Mouse (Mus musculus) midbrain, embryonic 15.5 days (tissue): Measurements from ENCODE around the gene Sdhaf4. TPM values are rescaled to one million over a fixed set of nuclear protein-coding genes. Genes with fewer than 3 reads are reported as not detected.

Experiments
- ATAC-seq: fragments of 200-750 bp; cut with Nextera tagmentation; replicated peaks from 2 replicates; pipeline ENCODE4 v1.8.0; 2017; ENCODE audit warnings: moderate TSS enrichment
- H3K27ac ChIP-seq: fragments of 300-500 bp; sonication (generic); 2 replicates; pipeline ENCODE4 v1.5.1; 2015; ENCODE audit warnings: mild to moderate bottlenecking, inconsistent platforms
- H3K27me3 ChIP-seq: fragments of 300-500 bp; sonication (generic); replicated peaks from 2 replicates; pipeline ENCODE4 v1.6.1; 2015; ENCODE audit warnings: inconsistent platforms
- H3K36me3 ChIP-seq: fragments of 300-500 bp; sonication (generic); replicated peaks from 2 replicates; pipeline ENCODE4 v1.6.1; 2015; ENCODE audit warnings: inconsistent platforms
- H3K4me1 ChIP-seq: fragments of 300-500 bp; sonication (generic); 2 replicates; pipeline ENCODE4 v1.6.1; 2015; ENCODE audit warnings: inconsistent platforms
- H3K4me2 ChIP-seq: fragments of 300-500 bp; sonication (generic); 2 replicates; pipeline ENCODE4 v1.6.1; 2015; ENCODE audit warnings: inconsistent platforms, mild to moderate bottlenecking, moderate library complexity
- H3K4me3 ChIP-seq: fragments of 300-500 bp; sonication (generic); 2 replicates; pipeline ENCODE4 v1.5.1; 2015; ENCODE audit warnings: mild to moderate bottlenecking, inconsistent platforms
- H3K9ac ChIP-seq: fragments of 300-500 bp; sonication (generic); 2 replicates; pipeline ENCODE4 v1.6.1; 2015; ENCODE audit warnings: mild to moderate bottlenecking, inconsistent platforms
- H3K9me3 ChIP-seq: fragments of 300-500 bp; sonication (generic); 2 replicates; pipeline ENCODE4 v1.6.1; 2016; ENCODE audit warnings: inconsistent platforms
- WGBS: fragments of 180-500 bp; shearing (Covaris S2); methylation state at CpG from one replicate; pipeline ENCODE4 v1.1.7; 2015; ENCODE audit warnings: mixed read lengths; 5-methylcytosine and 5-hydroxymethylcytosine counted together
- polyA plus RNA-seq: library from polyadenylated mRNA; unstranded; fragments of >200 nt; fragmentation: Nextera tagmentation; extraction: Ambion mirVana; gene quantifications from 2 replicates; pipeline ENCODE4 v1.2.1, GENCODE M21; 2015

The Sdhaf4 gene
- polyA plus RNA-seq = 87.7 and 97.8 TPM in 2 replicates

DNA sequence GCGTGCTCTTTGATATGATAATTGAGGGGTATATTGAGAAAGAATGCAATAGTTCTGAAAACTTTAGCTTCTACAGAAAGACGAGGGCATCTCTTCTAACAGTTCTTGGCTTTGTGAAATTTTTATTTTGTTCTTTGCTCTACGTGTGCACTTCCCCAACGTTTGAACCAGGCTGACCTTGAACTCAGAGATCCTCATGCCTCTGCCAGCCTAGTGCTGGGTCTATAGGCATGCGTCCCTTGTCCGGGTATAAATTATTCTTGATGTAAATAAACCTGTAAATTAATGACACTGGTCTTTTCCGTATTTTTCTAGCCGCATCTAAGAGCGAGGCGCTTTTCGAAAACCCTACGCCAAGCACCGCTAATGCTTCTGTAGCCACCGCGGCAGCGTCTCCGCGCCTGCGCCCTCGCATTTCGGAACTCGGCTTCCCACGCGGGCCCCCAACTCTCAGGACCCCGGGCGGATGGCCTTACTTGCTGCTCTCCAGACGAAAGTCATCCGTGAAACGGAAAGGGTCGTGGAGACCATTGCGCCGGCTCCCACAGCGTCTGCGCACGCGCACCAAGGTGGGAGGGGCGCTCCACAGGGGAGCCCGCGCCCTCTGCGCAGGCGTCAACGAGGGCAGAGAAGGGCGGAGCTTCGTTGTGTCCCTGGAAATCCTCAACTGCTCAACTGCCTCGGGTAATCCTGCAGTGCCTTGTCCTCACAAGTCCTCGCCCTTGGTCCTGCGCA is at the start of gene Sdhaf4:
Gene Sdhaf4 (minus strand): TSS at position 587 of the 735 bp plus-strand sequence.
- no peaks in the 10 kb centered on the region for H3K9me3 ChIP-seq
- H3K9ac ChIP-seq = peak within 1 kb of the TSS; percentile 87
- H3K4me1 ChIP-seq = peaks cover 7% of the 10 kb centered on the region
- peak within 1 kb of the TSS; percentile 58 for H3K4me2 ChIP-seq
- 1% methylated on average over 47 of the region's 47 CpGs for WGBS
- no peaks in the 10 kb centered on the region; the same call in 1 of the 2 replicates for H3K36me3 ChIP-seq
- H3K27me3 ChIP-seq = no peaks in the 10 kb centered on the region
- peak; percentile 96 for ATAC-seq
- H3K4me3 ChIP-seq = peak within 1 kb of the TSS; percentile 73
- peak within 1 kb of the TSS; percentile 92 for H3K27ac ChIP-seq

DNA sequence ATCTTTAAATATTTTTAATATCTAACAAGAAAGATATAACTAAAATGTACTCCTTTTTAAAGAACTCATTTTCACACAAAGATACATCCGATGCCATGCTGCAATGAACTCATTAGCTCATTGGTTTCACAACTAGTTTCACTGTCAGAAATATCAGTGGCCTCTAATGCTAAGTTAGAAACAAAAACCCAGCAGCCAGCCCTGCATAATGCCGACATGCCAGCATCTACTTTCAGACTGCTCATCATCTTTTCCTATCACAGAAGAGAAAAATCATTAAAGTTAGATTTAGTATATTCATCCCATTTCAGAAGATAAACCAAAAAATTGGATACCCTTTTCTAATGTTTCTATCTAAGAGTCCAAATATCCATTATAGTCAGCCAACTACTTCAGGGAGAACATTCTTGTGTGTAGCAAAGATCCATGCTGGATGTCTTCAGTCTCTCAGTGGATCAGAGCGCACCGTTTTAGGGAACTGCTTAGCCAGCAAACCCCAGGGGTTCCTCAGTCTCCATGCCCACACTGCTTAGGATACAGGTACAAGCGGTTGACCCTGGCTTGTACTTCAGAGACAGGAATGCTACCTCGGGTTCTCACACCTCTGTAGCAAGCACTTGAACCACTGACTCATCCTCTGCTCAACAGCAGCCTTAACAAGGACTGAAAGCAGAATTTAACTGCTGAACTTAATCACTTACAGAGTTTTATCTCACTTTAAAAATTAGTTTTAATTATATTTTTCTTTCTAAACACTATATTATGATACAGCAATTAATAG is 41.5 kb upstream of the Sdhaf4 start:
- Histone ChIP-seq H3K4me2 (no peak overlapping the region), H3K36me3 (no peaks in the 10 kb centered on the region; the same call in 1 of the 2 replicates), H3K4me1 (no peaks in the 10 kb centered on the region), H3K9me3 (no peaks in the 10 kb centered on the region), H3K9ac (no peak overlapping the region), H3K27me3 (no peaks in the 10 kb centered on the region), H3K4me3 (no peak overlapping the region), H3K27ac (no peak overlapping the region)
- ATAC-seq = no peak
- 74% methylated on average over 6 of the region's 6 CpGs for WGBS

DNA sequence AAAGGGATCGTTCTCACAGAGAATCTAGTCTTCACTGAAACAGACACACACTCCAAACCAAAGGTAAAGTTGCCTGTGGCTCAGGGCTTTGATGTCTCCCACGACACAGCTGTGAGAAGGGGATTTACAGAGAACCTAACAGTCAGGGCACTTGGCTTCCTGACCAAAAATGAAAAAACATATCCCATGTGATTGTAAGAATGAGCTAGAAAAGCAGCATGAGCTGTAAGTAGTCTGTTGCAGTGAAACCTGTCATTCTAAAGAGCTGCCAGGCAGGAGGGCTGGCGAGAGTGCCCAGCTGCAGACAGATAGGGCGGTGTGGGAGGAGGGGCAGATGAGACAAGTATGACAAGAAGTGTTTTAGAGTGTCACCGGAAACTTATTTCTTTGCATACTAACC is 40.2 kb upstream of the Sdhaf4 start:
- H3K4me2 ChIP-seq = no peak overlapping the region
- no peak for ATAC-seq
- H3K27me3 ChIP-seq = no peaks in the 10 kb centered on the region
- H3K27ac ChIP-seq = no peak overlapping the region
- H3K4me3 ChIP-seq = no peak overlapping the region
- H3K36me3 ChIP-seq = no peaks in the 10 kb centered on the region
- H3K9ac ChIP-seq = no peak overlapping the region
- no peaks in the 10 kb centered on the region for H3K4me1 ChIP-seq
- 67% methylated on average over 5 of the region's 5 CpGs for WGBS
- no peaks in the 10 kb centered on the region for H3K9me3 ChIP-seq

DNA sequence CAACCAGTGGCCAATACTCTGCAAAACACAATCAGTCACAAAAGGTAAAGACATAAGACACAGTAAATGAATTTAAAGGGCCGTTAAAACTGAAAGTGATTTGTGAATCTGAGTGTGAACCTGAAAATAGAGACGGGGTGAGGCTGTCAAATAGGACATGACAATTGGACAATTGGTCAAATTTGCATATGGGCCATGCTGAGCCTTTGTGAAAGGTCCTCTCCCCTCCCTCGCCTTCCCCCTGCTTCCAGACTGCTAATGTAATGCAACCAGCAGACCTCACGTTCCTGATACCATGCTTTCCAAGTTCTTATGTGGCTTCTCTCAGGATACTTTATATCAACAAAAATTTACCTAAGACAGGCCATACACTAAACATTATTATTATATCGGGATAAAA is 37.6 kb upstream of the Sdhaf4 start:
- H3K4me1 ChIP-seq = no peaks in the 10 kb centered on the region
- no peak for ATAC-seq

DNA sequence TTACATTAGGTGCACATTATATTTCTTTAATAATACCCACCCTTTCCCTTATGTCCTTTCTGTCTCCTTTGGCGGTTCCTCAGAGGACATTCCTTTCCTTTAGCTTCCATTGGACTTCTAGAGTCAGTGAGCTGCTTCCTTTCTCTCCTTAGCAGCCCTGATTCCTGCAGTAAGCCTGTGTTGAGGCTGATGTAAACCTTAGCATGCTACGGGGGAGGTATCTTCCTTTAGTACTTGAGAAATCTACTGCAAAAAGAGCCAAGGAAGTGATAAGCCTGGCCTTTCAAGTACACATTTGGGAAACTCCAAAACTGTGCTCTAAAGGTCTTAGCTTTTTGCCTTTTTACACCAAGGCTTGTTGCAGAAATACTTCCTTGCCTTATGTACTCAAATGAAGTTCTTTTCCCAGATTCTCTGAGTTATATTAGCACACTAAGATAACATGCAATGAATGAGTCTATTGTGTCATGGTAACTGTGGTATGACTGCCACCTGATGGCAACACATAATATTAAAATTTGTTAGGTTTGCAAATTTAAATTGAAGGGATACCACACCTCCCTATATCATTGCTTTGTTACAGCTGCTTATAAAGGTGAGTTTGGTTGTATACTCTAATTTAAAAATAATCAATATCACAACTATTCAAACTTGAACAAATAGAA is 28.4 kb upstream of the Sdhaf4 start:
- no peak overlapping the region for H3K4me3 ChIP-seq
- ATAC-seq = peak; percentile 63; the same call in 1 of the 2 replicates
- H3K36me3 ChIP-seq = peaks cover 4% of the 10 kb centered on the region; the same call in 1 of the 2 replicates
- WGBS = 90% methylated on average over 2 of the region's 2 CpGs
- no peak overlapping the region for H3K9ac ChIP-seq
- no peak overlapping the region for H3K4me2 ChIP-seq
- no peaks in the 10 kb centered on the region for H3K4me1 ChIP-seq
- no peaks in the 10 kb centered on the region for H3K27me3 ChIP-seq
- H3K9me3 ChIP-seq = no peaks in the 10 kb centered on the region
- no peak overlapping the region for H3K27ac ChIP-seq

More for the DNA sequence above, 37.6 kb upstream of the Sdhaf4 start:
- Histone ChIP-seq H3K4me2 (no peak overlapping the region), H3K27ac (no peak overlapping the region), H3K27me3 (no peaks in the 10 kb centered on the region), H3K36me3 (no peaks in the 10 kb centered on the region), H3K9me3 (no peaks in the 10 kb centered on the region), H3K4me3 (no peak overlapping the region), H3K9ac (no peak overlapping the region)
- WGBS = 33% methylated on average over 5 of the region's 5 CpGs

DNA sequence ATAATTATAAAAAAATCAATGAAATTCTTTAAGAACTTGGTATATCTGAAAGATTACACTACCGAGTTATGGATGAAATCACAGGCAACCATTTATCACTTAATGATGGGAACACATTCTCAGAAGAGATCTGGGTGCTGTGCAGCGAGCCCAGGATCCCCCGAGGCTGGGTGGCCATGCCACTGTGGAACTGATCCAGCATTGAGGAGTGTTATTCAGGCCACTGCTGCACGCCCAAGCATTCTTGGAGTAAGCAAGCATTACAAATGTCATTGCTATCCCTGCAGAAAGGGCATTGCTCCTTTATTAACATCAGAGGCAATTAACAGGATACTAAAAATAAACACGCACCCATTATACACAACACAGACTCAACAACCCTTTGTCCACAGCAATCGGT is 5.4 kb upstream of the Sdhaf4 start:
- Histone ChIP-seq H3K4me3 (no peak overlapping the region), H3K4me2 (no peak overlapping the region), H3K27me3 (no peaks in the 10 kb centered on the region), H3K9ac (no peak overlapping the region), H3K36me3 (peaks cover 7% of the 10 kb centered on the region), H3K4me1 (no peaks in the 10 kb centered on the region), H3K27ac (no peak overlapping the region), H3K9me3 (no peaks in the 10 kb centered on the region)
- no peak for ATAC-seq
- WGBS = 93% methylated on average over 6 of the region's 6 CpGs

DNA sequence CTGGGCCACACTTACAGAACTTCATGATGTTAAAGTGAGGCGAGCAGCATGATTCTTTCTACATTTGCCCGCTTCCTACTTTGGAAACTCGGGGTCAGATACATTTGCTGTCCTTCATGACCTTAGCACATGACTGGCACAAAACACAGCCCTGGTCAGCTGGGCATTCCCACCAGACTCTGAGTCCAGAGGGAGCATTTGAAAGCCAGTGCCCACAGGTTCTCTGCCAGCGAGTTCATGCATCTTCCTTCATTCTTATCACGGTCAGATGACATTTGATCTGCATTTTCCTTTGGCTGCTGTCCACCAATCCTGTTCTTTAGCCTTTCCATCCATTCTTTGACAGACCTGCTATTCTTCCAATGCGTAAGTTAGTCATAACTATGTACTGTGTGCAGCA is 4.6 kb upstream of the Sdhaf4 start:
- 90% methylated on average over 6 of the region's 6 CpGs for WGBS
- Histone ChIP-seq H3K4me1 (no peaks in the 10 kb centered on the region), H3K4me3 (no peak overlapping the region), H3K9me3 (no peaks in the 10 kb centered on the region), H3K27me3 (no peaks in the 10 kb centered on the region), H3K4me2 (no peak overlapping the region), H3K9ac (no peak overlapping the region), H3K27ac (no peak overlapping the region), H3K36me3 (peaks cover 7% of the 10 kb centered on the region)
- ATAC-seq = no peak

DNA sequence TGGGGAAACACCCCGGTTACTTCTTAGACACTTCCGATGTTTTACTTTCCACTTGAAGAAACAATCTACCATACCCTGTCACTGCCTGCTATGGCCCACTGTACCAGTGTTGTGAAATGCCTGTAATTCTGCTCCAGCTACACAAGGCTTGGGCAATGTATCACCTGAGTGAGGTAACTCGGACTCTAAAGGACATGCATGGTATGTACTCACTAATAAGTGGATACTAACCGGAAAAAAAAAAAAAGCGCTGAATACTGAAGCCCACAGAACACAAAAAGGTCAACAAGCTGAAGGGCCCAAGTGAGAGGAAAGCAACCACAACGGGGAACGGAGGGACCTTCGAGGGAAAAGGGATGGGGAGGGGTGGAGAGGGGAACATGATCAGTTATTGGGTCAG is 2.2 kb upstream of the Sdhaf4 start:
- H3K27me3 ChIP-seq = no peaks in the 10 kb centered on the region
- ATAC-seq = no peak
- no peaks in the 10 kb centered on the region for H3K9me3 ChIP-seq
- 92% methylated on average over 8 of the region's 8 CpGs for WGBS
- H3K36me3 ChIP-seq = no peaks in the 10 kb centered on the region; the same call in 1 of the 2 replicates
- H3K27ac ChIP-seq = no peak overlapping the region
- H3K9ac ChIP-seq = no peak overlapping the region
- H3K4me2 ChIP-seq = no peak overlapping the region
- no peak overlapping the region for H3K4me3 ChIP-seq
- peaks cover 7% of the 10 kb centered on the region for H3K4me1 ChIP-seq

DNA sequence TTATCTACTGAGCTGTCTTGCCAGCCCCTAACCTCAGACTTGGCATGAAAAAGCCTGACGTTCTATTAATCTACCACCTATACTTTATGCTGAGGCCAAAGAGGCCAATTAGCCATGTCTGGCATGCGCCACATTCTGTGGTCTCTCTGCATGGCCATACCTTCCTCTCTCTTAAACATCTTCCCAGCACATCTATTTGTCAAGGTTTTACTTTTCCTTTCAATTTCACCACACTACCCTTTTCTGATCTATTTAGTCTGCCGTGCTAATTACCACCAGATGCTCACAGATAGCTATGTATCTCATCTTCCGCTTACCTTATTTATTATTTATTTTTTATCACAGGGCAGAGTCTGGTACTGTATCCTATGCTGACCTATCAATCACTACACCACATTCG is 6.1 kb downstream of the Sdhaf4 start:
- Histone ChIP-seq H3K9ac (no peak overlapping the region), H3K4me1 (peaks cover 2% of the 10 kb centered on the region), H3K27me3 (no peaks in the 10 kb centered on the region), H3K36me3 (no peaks in the 10 kb centered on the region), H3K4me2 (no peak overlapping the region), H3K27ac (no peak overlapping the region), H3K9me3 (no peaks in the 10 kb centered on the region), H3K4me3 (no peak overlapping the region)
- WGBS = 97% methylated on average over 5 of the region's 5 CpGs
- ATAC-seq = no peak

DNA sequence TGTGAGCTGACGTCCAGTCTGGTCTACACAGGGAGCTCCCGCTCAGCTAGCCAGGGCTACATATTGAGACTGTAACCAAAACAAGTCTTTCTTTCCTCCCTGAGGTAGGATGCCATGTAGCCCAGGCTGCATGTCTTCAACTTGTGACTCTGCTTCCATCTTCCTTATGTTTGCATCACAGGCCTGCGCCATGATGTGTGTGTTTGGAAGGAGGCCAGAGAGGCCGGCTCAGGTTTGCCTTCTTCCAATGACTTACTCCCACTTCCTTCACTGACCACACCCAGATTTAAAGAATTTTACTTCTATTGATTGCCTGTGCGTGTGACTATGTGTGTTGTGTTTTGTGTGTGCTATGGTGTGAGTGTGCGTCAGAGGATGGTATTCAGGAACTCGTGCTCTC is 6.6 kb downstream of the Sdhaf4 start:
- H3K4me3 ChIP-seq = no peak overlapping the region
- no peaks in the 10 kb centered on the region for H3K36me3 ChIP-seq
- no peak overlapping the region for H3K9ac ChIP-seq
- H3K9me3 ChIP-seq = no peaks in the 10 kb centered on the region
- WGBS = 98% methylated on average over 7 of the region's 7 CpGs
- H3K27me3 ChIP-seq = no peaks in the 10 kb centered on the region
- H3K4me2 ChIP-seq = no peak overlapping the region
- H3K4me1 ChIP-seq = no peaks in the 10 kb centered on the region
- no peak overlapping the region for H3K27ac ChIP-seq
- ATAC-seq = no peak

DNA sequence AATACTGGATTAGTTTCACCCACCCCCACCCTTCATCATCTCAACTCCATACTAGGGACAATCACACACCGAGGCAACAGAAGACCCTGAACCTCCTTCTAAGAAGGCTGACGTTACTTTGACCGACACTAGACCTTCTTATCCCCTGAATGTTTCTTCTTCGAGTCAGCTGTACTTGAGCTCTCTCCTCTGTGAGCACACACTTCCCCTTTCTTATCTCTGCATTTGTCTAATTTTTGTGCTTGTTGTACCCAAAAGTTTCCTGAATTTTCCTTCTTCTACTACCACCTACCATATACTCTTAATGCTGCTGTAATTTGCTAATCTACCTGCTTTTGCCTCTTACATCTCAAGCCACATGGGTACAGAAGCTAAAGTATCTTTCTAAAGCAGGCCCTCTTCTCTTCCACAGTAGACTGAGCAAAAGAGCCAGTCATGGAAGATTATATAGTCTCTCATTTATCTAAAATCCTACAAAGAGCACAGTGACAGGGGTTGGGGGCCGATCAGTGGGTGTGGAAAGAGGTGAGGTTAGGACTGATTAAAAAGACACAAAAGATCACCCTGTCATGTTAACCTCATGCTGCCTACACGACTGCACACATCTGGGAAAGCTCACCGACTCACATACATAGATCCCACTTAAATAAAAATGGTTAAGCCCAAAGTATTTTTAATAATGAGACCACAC is 7.2 kb downstream of the Sdhaf4 start:
- Histone ChIP-seq H3K27ac (no peak overlapping the region), H3K9me3 (no peaks in the 10 kb centered on the region), H3K4me1 (no peaks in the 10 kb centered on the region), H3K9ac (no peak overlapping the region), H3K36me3 (no peaks in the 10 kb centered on the region), H3K4me2 (no peak overlapping the region), H3K4me3 (no peak overlapping the region), H3K27me3 (no peaks in the 10 kb centered on the region)
- ATAC-seq = no peak
- WGBS = 95% methylated on average over 7 of the region's 7 CpGs

DNA sequence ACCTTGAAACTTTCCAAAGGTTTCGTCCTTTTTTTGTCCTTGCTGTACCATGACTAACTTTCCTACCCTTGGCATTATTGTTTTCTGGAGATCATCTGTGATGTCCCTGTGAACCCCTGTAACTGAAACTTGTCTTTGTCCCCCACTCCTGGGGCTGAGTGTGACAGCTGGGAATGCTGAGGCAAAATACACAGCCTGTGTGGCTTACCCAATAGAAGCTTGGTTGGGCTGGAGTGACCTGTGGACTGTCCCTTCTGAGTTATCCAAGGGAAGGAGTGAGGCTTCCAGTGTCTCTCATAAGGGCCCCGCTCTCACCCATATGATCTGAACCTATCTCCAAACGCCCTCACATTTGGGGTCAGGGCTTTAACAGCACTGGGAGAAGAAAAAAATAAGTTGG is 8.0 kb downstream of the Sdhaf4 start:
- 91% methylated on average over 3 of the region's 3 CpGs for WGBS
- H3K4me1 ChIP-seq = no peaks in the 10 kb centered on the region
- no peaks in the 10 kb centered on the region for H3K27me3 ChIP-seq
- no peak overlapping the region for H3K4me3 ChIP-seq
- no peaks in the 10 kb centered on the region for H3K36me3 ChIP-seq
- no peak for ATAC-seq
- no peak overlapping the region for H3K9ac ChIP-seq
- no peaks in the 10 kb centered on the region for H3K9me3 ChIP-seq
- no peak overlapping the region for H3K27ac ChIP-seq
- H3K4me2 ChIP-seq = no peak overlapping the region
